Mouse (Mus musculus) 416B (cell line): Measurements from ENCODE around the gene 4930474N05Rik.
A peak's percentile ranks its signal among the peaks of the same experiment; 100 is the strongest.

Source experiments
- DNase-seq: peaks from one replicate; pipeline ENCODE4 v3.0.0; 2011; ENCODE audit warnings: low read depth

Gene 4930474N05Rik

GRCm38 (mm10) chr14:36094617-36095016 is at the start of gene 4930474N05Rik:
TSS of gene 4930474N05Rik (plus strand) at chr14:36094917.
- DNase-seq, result no peak

GRCm38 (mm10) chr14:36048746-36049391 is 45.8 kb upstream of the 4930474N05Rik start:
- DNase-seq, result no peak

GRCm38 (mm10) chr14:36053281-36053680 is 41.4 kb upstream of the 4930474N05Rik start:
- DNase-seq, result no peak

- DNase-seq, result no peak
Measured at GRCm38 (mm10) chr14:36098528-36098927, 3.8 kb downstream of the 4930474N05Rik start.

- DNase-seq, result no peak
Measured at GRCm38 (mm10) chr14:36099647-36100046, 4.9 kb downstream of the 4930474N05Rik start.

- DNase-seq, result no peak
Measured at GRCm38 (mm10) chr14:36100731-36101130, 6.0 kb downstream of the 4930474N05Rik start.

- DNase-seq, result no peak
Measured at GRCm38 (mm10) chr14:36114481-36114880, 19.8 kb downstream of the 4930474N05Rik start.

- no peak for DNase-seq
Measured at GRCm38 (mm10) chr14:36123775-36124335, 29.1 kb downstream of the 4930474N05Rik start.

- DNase-seq, result no peak
Measured at GRCm38 (mm10) chr14:36135749-36136148, 41.0 kb downstream of the 4930474N05Rik start.

- peak; percentile 49 for DNase-seq
Measured at GRCm38 (mm10) chr14:36137696-36138095, 43.0 kb downstream of the 4930474N05Rik start.

- DNase-seq, result peak; percentile 71
Measured at GRCm38 (mm10) chr14:36145261-36145660, 50.5 kb downstream of the 4930474N05Rik start.
